Mouse (Mus musculus): ENCODE measurements at regions not wholly inside any gene's neighbourhood (a gene's known extent, or its start where the extent isn't known, plus 50 kb on each side); places are given as distances from the start of the nearest gene placed in this dataset.
"Not testable (repeated sequence)": the region's sequence is repeated elsewhere in the genome, so short reads cannot be mapped to it uniquely, and the experiment has no call there.

- DNase-seq (ENCODE audit: low spot score in 2 of 2), result no peak
Observed at GRCm38 (mm10) chr4:7237848-7238247, 1001.0 kb downstream of the Car8 start.

- not testable (repeated sequence) for DNase-seq (ENCODE audit: low spot score in 2 of 2)
Observed at GRCm38 (mm10) chr4:7234537-7234936, 1004.3 kb downstream of the Car8 start.

GRCm38 (mm10) chr4:7228980-7229379 is 1009.9 kb downstream of the Car8 start:
- DNase-seq (ENCODE audit: low spot score in 2 of 2), result no peak

GRCm38 (mm10) chr4:7222922-7223321 is 1015.9 kb downstream of the Car8 start:
- DNase-seq (ENCODE audit: low spot score in 2 of 2), result no peak

GRCm38 (mm10) chr4:7220426-7220825 is 1018.4 kb downstream of the Car8 start:
- no peak for DNase-seq (ENCODE audit: low spot score in 2 of 2)

GRCm38 (mm10) chr4:7215048-7216030 is 1023.5 kb downstream of the Car8 start:
- DNase-seq (ENCODE audit: low spot score in 2 of 2), result no peak

GRCm38 (mm10) chr4:7206987-7207386 is 1031.9 kb downstream of the Car8 start:
- DNase-seq (ENCODE audit: low spot score in 2 of 2), result no peak

- no peak for DNase-seq (ENCODE audit: low spot score in 2 of 2)
Observed at GRCm38 (mm10) chr4:7201816-7202215, 1037.0 kb downstream of the Car8 start.

- DNase-seq (ENCODE audit: low spot score in 2 of 2), result no peak
Observed at GRCm38 (mm10) chr4:7199941-7200340, 1038.9 kb downstream of the Car8 start.

- no peak for DNase-seq (ENCODE audit: low spot score in 2 of 2)
Observed at GRCm38 (mm10) chr4:7199052-7199451, 1039.8 kb downstream of the Car8 start.

- DNase-seq (ENCODE audit: low spot score in 2 of 2), result no peak
Observed at GRCm38 (mm10) chr4:7196570-7196969, 1042.3 kb downstream of the Car8 start.

GRCm38 (mm10) chr4:7195619-7196018 is 1043.2 kb downstream of the Car8 start:
- DNase-seq (ENCODE audit: low spot score in 2 of 2), result no peak

- DNase-seq (ENCODE audit: low spot score in 2 of 2), result no peak
Observed at GRCm38 (mm10) chr4:7191912-7192311, 1046.9 kb downstream of the Car8 start.

GRCm38 (mm10) chr4:7191228-7191627 is 1047.6 kb downstream of the Car8 start:
- no peak for DNase-seq (ENCODE audit: low spot score in 2 of 2)

GRCm38 (mm10) chr4:7175030-7175429 is 1063.8 kb downstream of the Car8 start:
- no peak for DNase-seq (ENCODE audit: low spot score in 2 of 2)

GRCm38 (mm10) chr4:7172528-7173306 is 1066.1 kb downstream of the Car8 start:
- DNase-seq (ENCODE audit: low spot score in 2 of 2), result no peak

GRCm38 (mm10) chr4:7171637-7172417 is 1067.0 kb downstream of the Car8 start:
- DNase-seq (ENCODE audit: low spot score in 2 of 2), result no peak

GRCm38 (mm10) chr4:7161411-7161810 is 1077.4 kb downstream of the Car8 start:
- DNase-seq (ENCODE audit: low spot score in 2 of 2), result no peak

GRCm38 (mm10) chr4:7157883-7158282 is 1081.0 kb downstream of the Car8 start:
- no peak for DNase-seq (ENCODE audit: low spot score in 2 of 2)

GRCm38 (mm10) chr4:7154256-7154655 is 1084.6 kb downstream of the Car8 start:
- DNase-seq (ENCODE audit: low spot score in 2 of 2), result no peak

- no peak for DNase-seq (ENCODE audit: low spot score in 2 of 2)
Observed at GRCm38 (mm10) chr4:7153835-7154234, 1085.0 kb downstream of the Car8 start.

Data from gastrocnemius, postnatal 4 days (tissue).